Mouse (Mus musculus): ENCODE data around the gene Csnk1g2.

- TF ChIP-seq CTCF (IDR thresholded peaks at IDR 0.05; ENCODE audit: low read depth): no peak
- TF ChIP-seq EP300 (optimal IDR thresholded peaks at IDR 0.05): no peak
Observed at GRCm38 (mm10) chr10:80583047-80583446, 39.6 kb upstream of the Csnk1g2 start.
